Mouse (Mus musculus): ENCODE data around the gene Hmcn2. TPM values are rescaled to one million over a fixed set of nuclear protein-coding genes. Genes with fewer than 3 reads are reported as not detected.

The Hmcn2 gene
- polyA plus RNA-seq, 1 experiment from 2014 or later: 0.64 TPM

DNA sequence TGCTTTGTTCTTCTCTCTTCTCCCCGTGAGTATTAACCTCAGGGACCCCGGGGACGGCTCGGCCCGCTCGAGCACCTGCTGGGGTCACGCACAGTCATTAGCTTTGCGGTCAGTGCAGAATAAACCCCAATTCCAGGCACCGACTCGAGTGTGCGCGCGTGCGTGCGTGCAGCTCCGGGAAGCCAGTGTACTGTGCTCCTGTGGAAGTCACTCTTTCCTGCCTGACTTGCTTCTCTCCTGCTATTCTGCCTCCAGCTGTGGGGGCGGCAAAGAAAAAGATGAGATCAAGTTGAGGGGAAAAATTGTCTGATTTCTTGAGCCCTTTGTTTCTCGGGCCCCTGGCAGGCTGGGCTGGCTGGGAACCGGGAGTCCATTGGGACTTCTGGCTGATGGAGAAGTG is 183.4 kb downstream of the Hmcn2 start:
- ATAC-seq (ENCODE audit: insufficient read depth): no peak
- H3K27ac ChIP-seq (replicated peaks): no peak overlapping the region
- H3K9me3 ChIP-seq (replicated peaks): no peaks in the 10 kb centered on the region
- peaks cover 27% of the 10 kb centered on the region for H3K36me3 ChIP-seq (replicated peaks)
- H3K9ac ChIP-seq: no peak overlapping the region
- no peak overlapping the region for H3K4me2 ChIP-seq
- WGBS (ENCODE audit: insufficient replicate concordance): 78% methylated on average over 19 of the region's 19 CpGs
- no peak overlapping the region for H3K4me3 ChIP-seq (replicated peaks)
- H3K27me3 ChIP-seq: no peaks in the 10 kb centered on the region
- H3K4me1 ChIP-seq (replicated peaks): no peaks in the 10 kb centered on the region

DNA sequence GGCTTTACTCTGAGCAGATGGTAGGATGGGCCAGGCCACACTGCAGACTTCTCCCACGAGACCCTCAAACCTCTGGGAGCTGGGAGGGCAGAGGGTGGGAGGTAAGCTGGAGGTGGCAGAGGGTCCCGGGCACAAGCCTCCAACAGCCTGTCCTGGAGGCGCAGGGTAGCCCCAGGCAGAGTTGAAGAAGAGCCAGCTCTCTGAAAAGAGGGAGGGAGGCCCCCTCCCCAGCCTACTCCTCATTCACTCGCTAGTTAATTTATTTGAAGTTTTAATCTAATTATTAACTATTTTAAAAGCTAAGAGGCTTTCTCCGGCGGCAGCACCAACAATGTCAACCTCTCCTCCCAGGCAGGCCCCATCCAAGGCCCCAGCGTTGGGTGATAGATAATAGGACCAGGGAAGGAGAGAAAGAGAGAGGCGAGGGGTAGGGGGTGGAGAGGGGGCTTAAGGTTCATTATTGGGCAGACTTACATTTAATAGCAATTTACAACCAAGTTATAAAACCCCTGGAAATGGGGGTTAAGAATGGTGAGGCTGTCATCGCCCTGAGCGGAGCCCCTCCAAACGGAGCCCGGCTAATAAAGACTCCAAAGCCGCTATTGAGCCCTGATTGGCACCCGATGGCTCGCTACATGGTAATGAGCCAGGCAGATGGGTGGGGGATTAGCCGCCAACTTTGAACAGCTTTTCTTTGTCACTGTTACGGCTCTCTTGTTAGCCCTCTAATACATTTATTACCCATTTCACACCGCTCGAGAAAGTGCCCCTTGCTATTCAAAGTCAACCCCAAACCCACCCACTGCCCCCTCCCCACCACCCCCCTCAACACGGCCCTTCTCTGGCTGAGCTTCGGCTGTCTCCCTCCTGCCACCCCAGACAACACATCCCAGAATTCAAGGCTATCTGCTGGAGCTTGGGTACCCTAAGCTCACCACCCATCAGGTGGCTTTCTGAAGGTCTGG is 185.4 kb downstream of the Hmcn2 start:
- WGBS (ENCODE audit: insufficient replicate concordance): 71% methylated on average over 21 of the region's 21 CpGs
- no peaks in the 10 kb centered on the region for H3K4me1 ChIP-seq (replicated peaks)
- ATAC-seq (ENCODE audit: insufficient read depth): no peak; the same call in 1 of the 2 replicates

DNA sequence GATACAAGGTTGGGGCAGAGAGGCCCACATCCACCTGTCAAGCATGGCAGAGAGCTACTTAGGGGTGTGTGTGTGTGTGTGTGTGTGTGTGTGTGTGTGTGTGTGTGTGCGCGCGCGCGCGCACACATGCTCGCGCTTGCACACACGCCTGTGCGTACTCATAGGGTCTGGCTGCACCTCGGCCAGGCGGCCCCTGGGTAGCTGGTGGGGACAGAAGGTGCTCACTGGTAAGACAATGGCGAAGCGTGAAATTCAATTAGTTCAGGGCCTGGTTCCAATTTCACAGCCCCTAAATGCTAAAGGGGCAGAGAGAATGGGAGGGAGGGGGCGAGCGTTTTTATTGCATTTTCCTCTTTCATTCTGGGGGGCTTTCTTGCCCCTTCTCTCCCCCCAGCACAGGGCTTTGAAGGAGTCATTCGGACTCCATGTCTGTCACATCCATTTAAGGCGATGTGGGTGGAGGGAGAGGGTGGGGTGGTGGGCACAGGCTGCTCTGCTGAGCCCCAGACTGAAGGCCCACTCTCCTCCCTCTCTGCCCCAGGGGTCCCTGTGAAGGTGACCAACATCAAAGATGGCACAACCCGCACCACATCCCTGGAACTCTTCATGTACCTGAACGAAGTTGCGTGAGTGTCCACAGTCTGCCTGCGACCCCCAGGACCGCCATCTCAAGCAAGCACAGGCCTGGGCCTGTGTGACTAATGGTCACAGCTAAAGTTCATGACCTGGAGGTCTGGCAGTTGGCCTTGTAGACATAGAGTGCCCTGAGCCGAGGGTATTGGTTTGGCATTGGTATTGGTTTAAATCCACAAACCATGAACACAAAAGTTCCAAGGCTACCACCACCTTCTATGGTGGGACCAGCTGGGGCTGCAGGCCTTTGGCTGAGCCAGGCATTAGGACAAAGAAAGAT is 186.3 kb downstream of the Hmcn2 start:
- H3K4me3 ChIP-seq (replicated peaks): no peak overlapping the region
- ATAC-seq (ENCODE audit: insufficient read depth): no peak
- H3K4me1 ChIP-seq (replicated peaks): no peaks in the 10 kb centered on the region
- no peak overlapping the region for H3K9ac ChIP-seq
- no peaks in the 10 kb centered on the region for H3K27me3 ChIP-seq
- H3K4me2 ChIP-seq: no peak overlapping the region
- no peak overlapping the region for H3K27ac ChIP-seq (replicated peaks)
- H3K9me3 ChIP-seq (replicated peaks): no peaks in the 10 kb centered on the region
- 83% methylated on average over 24 of the region's 24 CpGs for WGBS (ENCODE audit: insufficient replicate concordance)
- H3K36me3 ChIP-seq (replicated peaks): peaks cover 27% of the 10 kb centered on the region

More for the DNA sequence above, 185.4 kb downstream of the Hmcn2 start:
- Histone ChIP-seq H3K27ac (replicated peaks) (no peak overlapping the region), H3K4me3 (replicated peaks) (no peak overlapping the region), H3K27me3 (no peaks in the 10 kb centered on the region), H3K36me3 (replicated peaks) (peaks cover 27% of the 10 kb centered on the region), H3K9ac (no peak overlapping the region), H3K4me2 (no peak overlapping the region), H3K9me3 (replicated peaks) (no peaks in the 10 kb centered on the region)

DNA sequence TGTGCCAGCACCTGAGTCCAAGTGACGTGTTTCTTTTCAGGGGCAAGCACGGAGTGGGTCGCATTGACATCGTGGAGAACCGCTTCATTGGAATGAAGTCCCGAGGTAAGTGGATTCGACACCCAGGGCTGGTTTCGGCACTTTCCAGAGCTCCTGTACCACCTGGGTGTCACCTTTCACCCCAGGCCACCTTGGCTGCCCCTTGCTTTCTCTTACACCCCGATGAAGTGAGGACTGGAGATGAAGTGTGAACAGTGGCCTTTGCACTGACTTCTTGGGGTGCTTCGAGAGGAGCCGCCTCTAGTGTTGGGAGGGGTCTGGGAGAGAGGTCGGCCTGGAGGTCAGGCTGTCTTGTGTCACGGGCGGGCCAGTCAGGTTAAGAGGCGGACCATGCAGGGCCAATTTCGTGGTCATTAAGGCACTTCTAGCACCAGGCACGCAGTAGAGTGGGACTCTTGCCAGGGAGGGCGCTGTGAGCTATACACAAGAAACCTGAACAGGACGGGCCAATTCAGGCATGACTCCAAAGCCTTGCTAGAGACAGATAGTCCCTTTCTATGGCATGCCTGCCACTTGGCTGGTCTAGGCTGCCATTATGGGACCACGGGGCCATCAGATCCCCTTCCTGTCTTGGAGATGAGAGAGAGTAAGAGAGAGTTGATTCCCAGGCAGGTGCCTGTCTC is 187.4 kb downstream of the Hmcn2 start:
- Histone ChIP-seq H3K27ac (replicated peaks) (no peak overlapping the region), H3K27me3 (no peaks in the 10 kb centered on the region), H3K9me3 (replicated peaks) (no peaks in the 10 kb centered on the region), H3K36me3 (replicated peaks) (peaks cover 27% of the 10 kb centered on the region), H3K9ac (no peak overlapping the region), H3K4me3 (replicated peaks) (no peak overlapping the region), H3K4me2 (no peak overlapping the region), H3K4me1 (replicated peaks) (no peaks in the 10 kb centered on the region)
- no peak for ATAC-seq (ENCODE audit: insufficient read depth)
- 67% methylated on average over 20 of the region's 20 CpGs for WGBS (ENCODE audit: insufficient replicate concordance)

- Histone ChIP-seq H3K36me3 (replicated peaks) (peaks cover 22% of the 10 kb centered on the region), H3K9me3 (replicated peaks) (no peaks in the 10 kb centered on the region)
- 52% methylated on average over 15 of the region's 15 CpGs for WGBS (ENCODE audit: insufficient replicate concordance)
Observed at GRCm38 (mm10) chr2:31502616-31503522, 188.7 kb downstream of the Hmcn2 start.

GRCm38 (mm10) chr2:31505472-31505871 is 191.3 kb downstream of the Hmcn2 start:
- ATAC-seq (ENCODE audit: insufficient read depth): no peak
- H3K9me3 ChIP-seq (replicated peaks): no peaks in the 10 kb centered on the region
- peaks cover 16% of the 10 kb centered on the region for H3K36me3 ChIP-seq (replicated peaks)
- H3K4me2 ChIP-seq: no peak overlapping the region
- no peak overlapping the region for H3K9ac ChIP-seq
- no peak overlapping the region for H3K4me3 ChIP-seq (replicated peaks)
- H3K27ac ChIP-seq (replicated peaks): no peak overlapping the region
- H3K27me3 ChIP-seq: no peaks in the 10 kb centered on the region
- 75% methylated on average over 11 of the region's 11 CpGs for WGBS (ENCODE audit: insufficient replicate concordance)
- no peaks in the 10 kb centered on the region for H3K4me1 ChIP-seq (replicated peaks)

More at GRCm38 (mm10) chr2:31502616-31503522, 188.7 kb downstream of the Hmcn2 start:
- ATAC-seq (ENCODE audit: insufficient read depth): no peak
- Histone ChIP-seq H3K27me3 (no peaks in the 10 kb centered on the region), H3K4me1 (replicated peaks) (no peaks in the 10 kb centered on the region), H3K9ac (no peak overlapping the region), H3K27ac (replicated peaks) (no peak overlapping the region), H3K4me2 (no peak overlapping the region), H3K4me3 (replicated peaks) (no peak overlapping the region)

DNA sequence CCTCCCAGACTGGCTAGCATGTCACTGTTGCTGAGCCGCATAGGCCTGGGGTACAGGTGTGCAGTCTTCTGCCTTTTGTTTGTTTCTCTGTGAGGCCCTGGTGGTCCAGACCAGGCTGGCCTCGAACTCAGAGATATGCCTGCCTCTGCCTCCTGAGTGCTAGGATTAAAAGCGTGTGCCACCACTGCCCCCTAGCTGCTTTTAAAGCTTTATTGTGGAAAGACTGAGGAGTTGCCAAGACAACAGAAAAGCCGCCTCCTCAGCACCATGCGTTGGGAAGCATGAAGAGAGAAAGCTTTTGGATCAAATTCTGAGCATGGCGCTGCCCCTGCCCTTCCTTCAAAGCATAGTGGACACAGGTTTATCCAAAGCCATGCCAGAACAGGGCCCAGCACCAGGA is 194.6 kb downstream of the Hmcn2 start:
- Histone ChIP-seq H3K36me3 (replicated peaks) (peaks cover 27% of the 10 kb centered on the region), H3K9ac (no peak overlapping the region)
- WGBS (ENCODE audit: insufficient replicate concordance): 80% methylated on average over 6 of the region's 6 CpGs

More for the DNA sequence above, 194.6 kb downstream of the Hmcn2 start:
- no peak overlapping the region for H3K4me3 ChIP-seq (replicated peaks)
- ATAC-seq (ENCODE audit: insufficient read depth): no peak
- no peak overlapping the region for H3K4me2 ChIP-seq
- H3K9me3 ChIP-seq (replicated peaks): no peaks in the 10 kb centered on the region
- no peaks in the 10 kb centered on the region for H3K4me1 ChIP-seq (replicated peaks)
- no peak overlapping the region for H3K27ac ChIP-seq (replicated peaks)
- no peaks in the 10 kb centered on the region for H3K27me3 ChIP-seq

Other genes with a start within 250 kb of the Hmcn2 start
- 5.1 and 6.1 TPM in 2 replicates for gene Fnbp1, start 172.4 kb upstream of the Hmcn2 start, polyA plus RNA-seq (2015; fragmentation: Nextera tagmentation; extraction: Ambion mirVana)
- gene Gpr107, start 162.1 kb upstream of the Hmcn2 start, polyA plus RNA-seq (2015; fragmentation: Nextera tagmentation; extraction: Ambion mirVana): 10.4 and 11.5 TPM in 2 replicates
- gene Ncs1, start 68.6 kb upstream of the Hmcn2 start, polyA plus RNA-seq (2015; fragmentation: Nextera tagmentation; extraction: Ambion mirVana): 1.2 and 1.3 TPM in 2 replicates
- 232 and 321 TPM in 2 replicates for gene Ass1, start 155.8 kb downstream of the Hmcn2 start, polyA plus RNA-seq (2015; fragmentation: Nextera tagmentation; extraction: Ambion mirVana)

All from liver, embryonic 15.5 days (tissue).